Mouse (Mus musculus) lung, adult 2 months (tissue): ENCODE measurements around the gene Gm10300. TPM values are rescaled to one million over a fixed set of nuclear protein-coding genes. Genes with fewer than 3 reads are reported as not detected.
A peak's percentile ranks its signal among the peaks of the same experiment; 100 is the strongest.

Source experiments
- DNase-seq: peaks from one replicate; pipeline ENCODE4 v3.0.0; 2022
- H3K4me1 ChIP-seq: fragments of 200-500 bp; 2 replicates; pipeline ENCODE4 v1.6.1; 2011; ENCODE audit warnings: low read length; ENCODE audit not compliant: control insufficient read depth, insufficient read depth
- H3K4me3 ChIP-seq: fragments of 200-500 bp; replicated peaks from 2 replicates; pipeline ENCODE3; 2011; ENCODE audit warnings: low read depth, mild to moderate bottlenecking, control low read depth, low read length; ENCODE audit errors: extremely low read depth
- CTCF ChIP-seq: fragments of 200-500 bp; IDR thresholded peaks from 2 replicates; pipeline ENCODE4 v1.5.1; 2011; ENCODE audit warnings: mild to moderate bottlenecking, low read length, control low read depth; ENCODE audit not compliant: insufficient read depth
- POLR2A ChIP-seq: fragments of 200-500 bp; IDR thresholded peaks from 2 replicates; pipeline ENCODE4 v1.6.1; 2011; ENCODE audit warnings: low read depth, mild to moderate bottlenecking, control low read depth, low read length, borderline replicate concordance; ENCODE audit errors: extremely low read depth
- WGBS: fragments of 180-500 bp; shearing (Covaris S2); methylation state at CpG from one replicate; pipeline ENCODE4 v1.1.7; 2018; 5-methylcytosine and 5-hydroxymethylcytosine counted together
- polyA plus RNA-seq: library from polyadenylated mRNA; depleted of rRNA; stranded (reverse); fragments of >200 nt; gene quantifications from 2 replicates; pipeline ENCODE4 v1.2.3, GENCODE M21; 2012

The Gm10300 gene
- polyA plus RNA-seq, 1 experiment: 0.07 TPM

- 65% methylated on average over 5 of the region's 5 CpGs for WGBS
Measured at GRCm38 (mm10) chr4:132037137-132037536, 37.4 kb upstream of the Gm10300 start.

GRCm38 (mm10) chr4:132037991-132038390, 36.5 kb upstream of the Gm10300 start:
- no peak overlapping the region for H3K4me3 ChIP-seq
- TF ChIP-seq CTCF: no peak
- no peak for TF ChIP-seq POLR2A
- WGBS: 81% methylated on average over 7 of the region's 7 CpGs
- DNase-seq: no peak
- peaks cover 26% of the 10 kb centered on the region for H3K4me1 ChIP-seq

More at GRCm38 (mm10) chr4:132037137-132037536, 37.4 kb upstream of the Gm10300 start:
- Histone ChIP-seq H3K4me3 (no peak overlapping the region), H3K4me1 (peaks cover 25% of the 10 kb centered on the region)
- DNase-seq: no peak
- TF ChIP-seq CTCF (no peak), POLR2A (no peak)

- H3K4me3 ChIP-seq: no peak overlapping the region
- H3K4me1 ChIP-seq: peaks cover 27% of the 10 kb centered on the region
- TF ChIP-seq CTCF (no peak), POLR2A (no peak)
- 63% methylated on average over 2 of the region's 2 CpGs for WGBS
- DNase-seq: no peak
Measured at GRCm38 (mm10) chr4:132038809-132039208, 35.7 kb upstream of the Gm10300 start.

- Histone ChIP-seq H3K4me1 (peaks cover 29% of the 10 kb centered on the region), H3K4me3 (no peak overlapping the region)
- WGBS: 80% methylated on average over 2 of the region's 2 CpGs
- TF ChIP-seq POLR2A (no peak), CTCF (no peak)
- DNase-seq: no peak
Measured at GRCm38 (mm10) chr4:132039521-132039920, 35.0 kb upstream of the Gm10300 start.

DNA sequence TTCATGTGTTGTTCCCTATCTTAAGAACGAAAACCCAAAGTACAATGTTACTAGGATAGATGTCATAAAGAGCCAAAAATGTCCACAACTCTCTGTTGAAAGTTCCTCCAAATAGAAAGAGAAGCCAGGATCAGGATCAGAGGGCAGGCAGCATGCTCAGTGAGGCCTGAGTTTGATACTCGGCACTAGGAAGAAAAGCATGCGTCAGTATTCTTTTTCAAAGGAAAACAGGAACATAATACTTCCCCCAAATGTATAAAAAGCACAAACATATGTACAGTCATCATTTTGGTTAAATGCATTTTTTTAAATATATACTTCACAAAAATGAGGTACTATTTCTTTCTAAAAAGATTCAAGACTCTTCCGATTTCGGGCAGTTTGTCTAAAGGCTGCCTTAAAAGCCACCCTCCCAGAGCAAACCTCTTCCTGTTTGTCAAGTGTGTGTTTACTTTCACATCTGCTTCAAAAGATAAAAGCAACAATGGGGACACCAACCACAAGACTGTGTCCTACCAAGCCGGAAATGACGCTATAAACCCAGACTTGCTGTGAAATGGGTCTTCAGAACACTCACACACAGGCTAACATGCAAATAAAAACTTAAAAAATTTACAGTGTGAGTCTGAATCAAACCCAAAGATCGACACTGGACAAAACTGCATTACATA, 34.4 kb upstream of the Gm10300 start:
- 38% methylated on average over 8 of the region's 8 CpGs for WGBS
- no peak for DNase-seq

DNA sequence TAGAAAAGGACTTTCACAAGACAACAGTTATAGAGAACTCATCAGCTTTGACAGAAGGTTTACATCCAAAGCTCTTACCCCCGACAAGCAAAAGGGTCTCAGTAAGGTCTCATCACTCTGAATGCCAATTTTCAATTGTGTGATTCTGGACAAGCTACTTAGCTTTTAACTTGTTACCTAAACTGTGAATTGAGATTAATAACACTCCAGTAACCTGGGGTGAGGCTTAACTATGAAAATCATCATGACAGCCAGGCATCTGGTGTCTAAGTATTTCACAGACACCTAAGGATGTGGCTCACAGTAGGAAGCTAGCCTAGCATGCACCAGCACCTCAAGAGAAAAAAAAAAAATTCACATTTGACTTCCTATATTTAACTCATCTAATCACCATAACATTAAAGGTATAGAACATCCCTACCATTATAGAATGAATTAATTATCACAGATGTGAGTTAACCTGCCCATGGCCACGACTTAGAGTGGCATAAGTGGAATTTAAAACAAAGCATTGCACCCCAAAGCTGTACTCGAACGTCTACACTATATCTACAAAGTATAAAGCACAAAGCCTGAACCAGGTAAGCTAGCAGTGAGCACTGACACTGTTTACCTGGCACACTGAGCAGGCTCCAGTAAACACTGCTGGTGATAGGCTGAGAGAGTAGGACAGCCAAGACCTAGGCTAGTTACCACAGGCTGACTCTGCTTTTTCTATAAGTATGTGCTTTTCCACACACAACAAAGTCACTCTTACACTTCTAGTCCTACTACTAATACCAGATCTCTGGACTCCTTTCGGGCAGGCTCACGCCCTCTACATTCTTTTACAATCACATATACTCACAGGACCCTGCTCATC, 32.8 kb upstream of the Gm10300 start:
- Histone ChIP-seq H3K4me1 (peaks cover 30% of the 10 kb centered on the region), H3K4me3 (no peak overlapping the region)
- 66% methylated on average over 6 of the region's 6 CpGs for WGBS
- no peak for DNase-seq
- TF ChIP-seq POLR2A (no peak), CTCF (no peak)

More for the DNA sequence above, 34.4 kb upstream of the Gm10300 start:
- H3K4me1 ChIP-seq: peaks cover 29% of the 10 kb centered on the region
- no peak overlapping the region for H3K4me3 ChIP-seq
- TF ChIP-seq CTCF (no peak), POLR2A (no peak)

DNA sequence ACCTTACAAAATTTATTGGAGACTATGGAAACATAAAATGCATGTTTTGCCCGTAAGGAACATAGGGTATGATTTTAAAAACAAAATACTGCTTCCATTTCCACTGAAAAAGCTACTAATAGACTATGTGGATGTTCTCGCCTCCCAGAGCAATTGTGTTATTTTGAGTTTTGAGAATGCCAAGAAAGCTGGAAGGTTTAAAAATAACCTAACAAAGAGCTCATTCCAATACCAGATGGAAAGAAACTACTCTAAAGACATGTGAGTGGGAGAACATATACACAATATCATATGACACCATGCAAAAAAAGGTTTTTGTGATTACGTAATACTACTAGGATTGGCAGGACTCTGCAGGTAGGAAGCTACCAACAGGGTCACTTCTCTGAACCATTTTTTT, 30.8 kb upstream of the Gm10300 start:
- DNase-seq: no peak
- TF ChIP-seq POLR2A: no peak
- no peak for TF ChIP-seq CTCF
- Histone ChIP-seq H3K4me1 (peaks cover 23% of the 10 kb centered on the region), H3K4me3 (no peak overlapping the region)
- WGBS: 73% methylated on average over 3 of the region's 3 CpGs

DNA sequence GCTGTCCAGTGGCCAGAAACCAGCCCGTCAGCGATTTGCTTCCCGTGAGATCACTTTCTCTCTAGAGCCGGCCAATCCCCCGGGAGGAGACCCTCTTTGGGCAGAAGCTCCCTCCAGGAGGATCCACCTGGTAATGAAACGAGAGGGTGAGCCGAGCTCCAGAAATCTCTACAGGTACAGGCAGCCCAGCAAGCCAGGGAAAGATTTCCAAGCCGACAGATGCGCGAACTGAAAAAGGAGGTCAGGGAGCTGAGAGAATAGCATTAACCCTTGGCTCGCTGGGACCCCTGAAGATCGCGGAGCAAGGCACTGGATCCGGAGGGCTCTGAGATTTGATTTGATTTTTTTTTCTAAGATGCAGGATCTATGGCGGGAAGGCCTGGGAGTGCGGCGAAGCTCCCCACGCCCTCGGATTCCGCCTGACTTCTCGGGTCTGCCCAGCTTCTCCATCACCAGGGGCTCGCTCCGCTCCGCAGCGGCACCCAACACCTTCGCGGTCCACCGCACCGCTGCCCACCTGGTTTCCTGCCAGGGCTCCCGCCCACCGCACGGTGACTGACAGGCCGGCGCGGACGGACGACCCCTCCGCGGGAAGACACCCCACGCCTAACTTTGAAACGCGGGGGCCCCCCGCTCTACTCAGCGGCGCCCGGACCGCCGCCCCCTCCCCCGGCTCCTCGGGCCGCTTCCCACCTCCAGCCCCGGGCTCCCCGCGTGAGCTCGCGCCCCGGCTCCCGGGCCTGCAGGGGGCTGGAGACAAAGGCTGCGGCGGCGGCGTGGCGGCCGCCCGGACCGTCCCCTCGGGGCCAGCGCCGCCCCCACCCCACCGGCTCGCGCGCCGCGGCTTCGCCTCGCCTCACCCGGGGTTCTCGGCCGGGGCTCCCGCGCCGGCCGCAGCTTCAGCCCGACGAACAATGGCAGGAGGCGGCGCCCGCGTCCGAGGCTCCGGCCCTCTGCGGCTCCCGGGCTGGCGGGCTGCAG, 26.2 kb upstream of the Gm10300 start:
- Histone ChIP-seq H3K4me3 (peak overlapping the region; percentile 98), H3K4me1 (peaks cover 9% of the 10 kb centered on the region)
- TF ChIP-seq POLR2A: no peak
- TF ChIP-seq CTCF: no peak
- DNase-seq: peak; percentile 34
- WGBS: 1% methylated on average over 95 of the region's 95 CpGs

DNA sequence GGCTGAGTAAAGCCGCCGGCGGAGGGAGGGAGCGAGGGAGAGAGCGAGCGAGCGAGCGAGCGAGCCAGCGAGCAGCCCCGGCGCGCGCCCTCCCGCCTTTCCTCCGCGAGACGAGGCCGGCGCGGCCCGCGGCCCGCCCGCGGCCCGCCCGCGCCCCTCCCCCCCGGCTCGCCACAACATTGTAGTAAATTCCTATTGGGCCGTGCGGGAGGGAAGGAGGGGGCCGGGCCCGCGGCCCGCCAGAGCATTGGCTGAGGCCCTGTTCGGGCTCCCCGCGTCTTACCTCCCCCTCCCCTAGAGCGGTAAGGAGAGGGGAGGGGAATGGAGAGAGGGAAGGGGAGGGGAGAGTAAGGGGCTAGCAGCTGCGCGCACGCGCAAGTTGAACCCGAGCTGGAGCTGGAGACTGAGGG, 25.5 kb upstream of the Gm10300 start:
- under 1% methylated on average over 36 of the region's 46 CpGs for WGBS
- Histone ChIP-seq H3K4me3 (peak overlapping the region; percentile 98), H3K4me1 (peaks cover 8% of the 10 kb centered on the region)
- TF ChIP-seq CTCF (no peak), POLR2A (peak; percentile 24; the same call in 1 of the 2 replicates)
- DNase-seq: peak; percentile 75
